ENCODE assay signal across 7 mouse cellular contexts in the genomic region with DNA sequence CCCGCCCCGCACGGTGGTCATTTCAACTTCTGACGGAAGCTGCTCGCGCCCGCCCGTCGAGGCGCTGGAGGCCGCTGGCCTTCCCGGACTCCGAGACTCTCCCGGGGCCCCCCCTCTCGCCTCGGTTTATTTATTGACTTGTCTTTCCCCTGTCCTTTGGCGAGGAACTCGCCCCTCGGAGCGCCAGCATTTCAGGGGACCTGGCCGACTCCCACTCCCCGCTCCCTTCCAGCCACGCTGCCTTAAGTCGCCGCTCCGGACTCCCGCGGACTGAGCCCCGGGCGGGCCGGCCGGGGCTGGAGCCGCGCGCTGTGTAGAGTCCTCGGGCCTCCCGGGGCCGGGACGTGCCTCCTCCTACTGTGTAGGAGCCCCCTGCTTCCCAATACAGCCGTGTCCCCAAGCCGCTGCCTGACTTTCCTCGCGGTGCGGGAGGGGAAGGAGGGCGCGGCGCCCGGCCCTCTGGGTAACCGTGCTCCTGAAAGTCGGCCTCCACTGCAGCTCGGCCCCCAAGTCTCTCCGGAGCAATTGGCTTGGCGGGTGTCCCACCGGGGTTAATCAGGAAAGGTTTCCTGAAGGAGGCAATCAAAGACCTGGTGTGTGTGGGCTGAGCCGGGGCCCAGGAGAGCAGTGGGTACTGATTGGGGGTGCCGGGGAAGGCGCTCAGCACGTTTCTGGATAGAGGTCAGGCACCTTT. TPM values are rescaled to one million over a fixed set of nuclear protein-coding genes. Genes with fewer than 3 reads are reported as not detected.
A peak's percentile ranks its signal among the peaks of the same experiment; 100 is the strongest.
DNase-seq lines count a peak whose midpoint lies in the region; ATAC-seq lines count a peak whose summit lies in the region.

No protein-coding gene starts in this region.

- peak; percentile 35; the same call in 1 of the 2 replicates for ATAC-seq in embryonic facial prominence, embryonic 13.5 days (ENCODE audit: insufficient number of reproducible peaks, insufficient read depth, low FRiP score, low TSS enrichment, low read depth)
- ATAC-seq in limb, embryonic 12.5 days (ENCODE audit: insufficient number of reproducible peaks, insufficient read depth, low FRiP score, low TSS enrichment, low read depth), result peak; percentile 49; the same call in 1 of the 2 replicates
- ATAC-seq in midbrain, embryonic 15.5 days (replicated peaks), result peak; percentile 46

- H3K9ac ChIP-seq in embryonic facial prominence, embryonic 13.5 days, result peak overlapping the region; percentile 65
- H3K9ac ChIP-seq in limb, embryonic 12.5 days (replicated peaks), result peak overlapping the region; percentile 40
- no peak overlapping the region for H3K9ac ChIP-seq in midbrain, embryonic 15.5 days

- H3K4me2 ChIP-seq in embryonic facial prominence, embryonic 13.5 days, result peak overlapping the region; percentile 53
- peak overlapping the region; percentile 48 for H3K4me2 ChIP-seq in limb, embryonic 12.5 days
- H3K4me2 ChIP-seq in midbrain, embryonic 15.5 days, result peak overlapping the region; percentile 24

- WGBS in embryonic facial prominence, embryonic 13.5 days, result 16% methylated on average over 57 of the region's 58 CpGs
- WGBS in hindbrain, embryonic 10.5 days, result 3% methylated on average over 58 of the region's 58 CpGs
- WGBS in limb, embryonic 12.5 days, result 6% methylated on average over 58 of the region's 58 CpGs
- 8% methylated on average over 58 of the region's 58 CpGs for WGBS in midbrain, embryonic 15.5 days

- peaks cover 51% of the 10 kb centered on the region for H3K27me3 ChIP-seq in embryonic facial prominence, embryonic 13.5 days
- peaks cover 68% of the 10 kb centered on the region for H3K27me3 ChIP-seq in hindbrain, embryonic 10.5 days (ENCODE audit: insufficient read depth, poor library complexity, severe bottlenecking)
- H3K27me3 ChIP-seq in limb, embryonic 12.5 days, result peaks cover 53% of the 10 kb centered on the region
- peaks cover 34% of the 10 kb centered on the region for H3K27me3 ChIP-seq in midbrain, embryonic 15.5 days (replicated peaks)

- DNase-seq in urinary bladder, postnatal 25 days (ENCODE audit: low spot score), result peak; percentile 15
- DNase-seq in urinary bladder, postnatal 36 days (ENCODE audit: low spot score in 2 of 2), result no peak
- peak; percentile 43 for DNase-seq in hindbrain, embryonic 10.5 days (ENCODE audit: low spot score)
- DNase-seq in ovary, postnatal 10 days (ENCODE audit: low spot score), result no peak

- peak overlapping the region; percentile 32 for H3K4me3 ChIP-seq in embryonic facial prominence, embryonic 13.5 days
- peak overlapping the region; percentile 45 for H3K4me3 ChIP-seq in hindbrain, embryonic 10.5 days
- H3K4me3 ChIP-seq in limb, embryonic 12.5 days (replicated peaks), result peak overlapping the region; percentile 28
- peak overlapping the region; percentile 6; the same call in 1 of the 2 replicates for H3K4me3 ChIP-seq in midbrain, embryonic 15.5 days

- H3K4me1 ChIP-seq in embryonic facial prominence, embryonic 13.5 days, result peaks cover 19% of the 10 kb centered on the region
- peaks cover 21% of the 10 kb centered on the region for H3K4me1 ChIP-seq in hindbrain, embryonic 10.5 days (replicated peaks)
- H3K4me1 ChIP-seq in limb, embryonic 12.5 days (replicated peaks), result peaks cover 19% of the 10 kb centered on the region
- H3K4me1 ChIP-seq in midbrain, embryonic 15.5 days, result peaks cover 10% of the 10 kb centered on the region

- H3K36me3 ChIP-seq in embryonic facial prominence, embryonic 13.5 days, result peaks cover 52% of the 10 kb centered on the region
- H3K36me3 ChIP-seq in hindbrain, embryonic 10.5 days, result peaks cover 53% of the 10 kb centered on the region
- H3K36me3 ChIP-seq in limb, embryonic 12.5 days, result peaks cover 53% of the 10 kb centered on the region
- H3K36me3 ChIP-seq in midbrain, embryonic 15.5 days (replicated peaks), result peaks cover 42% of the 10 kb centered on the region

- H3K27ac ChIP-seq in embryonic facial prominence, embryonic 13.5 days, result no peak overlapping the region
- 0 out of 2 replicates have a peak overlapping the region, but pooled peaks have one; percentile 17 for H3K27ac ChIP-seq in hindbrain, embryonic 10.5 days
- H3K27ac ChIP-seq in limb, embryonic 12.5 days, result no peak overlapping the region
- 0 out of 2 replicates have a peak overlapping the region, but pooled peaks have one; percentile 1 for H3K27ac ChIP-seq in midbrain, embryonic 15.5 days

- H3K9me3 ChIP-seq in embryonic facial prominence, embryonic 13.5 days, result no peaks in the 10 kb centered on the region
- no peaks in the 10 kb centered on the region for H3K9me3 ChIP-seq in hindbrain, embryonic 10.5 days
- H3K9me3 ChIP-seq in limb, embryonic 12.5 days, result no peaks in the 10 kb centered on the region
- no peaks in the 10 kb centered on the region for H3K9me3 ChIP-seq in midbrain, embryonic 15.5 days

RNA-seq across cellular contexts. Expression of gene Sema6c, which starts 13.1 kb away (rescaled TPM):
- 9.4 and 10.1 TPM in 2 replicates for polyA plus RNA-seq in embryonic facial prominence, embryonic 13.5 days (2015; fragmentation: Nextera tagmentation; extraction: Ambion mirVana)
- 9.9 and 24.3 TPM in 2 replicates for polyA plus RNA-seq in hindbrain, embryonic 10.5 days (2016; fragmentation: Nextera tagmentation; extraction: Ambion mirVana)
- polyA plus RNA-seq in limb, embryonic 12.5 days (2016; fragmentation: Nextera tagmentation; extraction: Ambion mirVana), result 23.7 and 26.4 TPM in 2 replicates
- polyA plus RNA-seq in midbrain, embryonic 15.5 days (2015; fragmentation: Nextera tagmentation; extraction: Ambion mirVana), result 33.1 and 42.6 TPM in 2 replicates

RNA-seq across cellular contexts. Expression of gene Tnfaip8l2, which starts 31.2 kb away (rescaled TPM):
- 2.7 and 4.7 TPM in 2 replicates for polyA plus RNA-seq in embryonic facial prominence, embryonic 13.5 days (2015; fragmentation: Nextera tagmentation; extraction: Ambion mirVana)
- 2.1 and 2.9 TPM in 2 replicates for polyA plus RNA-seq in hindbrain, embryonic 10.5 days (2016; fragmentation: Nextera tagmentation; extraction: Ambion mirVana)
- polyA plus RNA-seq in limb, embryonic 12.5 days (2016; fragmentation: Nextera tagmentation; extraction: Ambion mirVana), result 1.7 and 2.2 TPM in 2 replicates
- polyA plus RNA-seq in midbrain, embryonic 15.5 days (2015; fragmentation: Nextera tagmentation; extraction: Ambion mirVana), result 3.0 and 3.6 TPM in 2 replicates

RNA-seq across cellular contexts. Expression of gene Lysmd1, which starts 39.5 kb away (rescaled TPM):
- polyA plus RNA-seq in embryonic facial prominence, embryonic 13.5 days (2015; fragmentation: Nextera tagmentation; extraction: Ambion mirVana), result 17.0 and 19.3 TPM in 2 replicates
- 13.4 and 17.2 TPM in 2 replicates for polyA plus RNA-seq in hindbrain, embryonic 10.5 days (2016; fragmentation: Nextera tagmentation; extraction: Ambion mirVana)
- 16.6 and 18.0 TPM in 2 replicates for polyA plus RNA-seq in limb, embryonic 12.5 days (2016; fragmentation: Nextera tagmentation; extraction: Ambion mirVana)
- polyA plus RNA-seq in midbrain, embryonic 15.5 days (2015; fragmentation: Nextera tagmentation; extraction: Ambion mirVana), result 48.9 and 52.1 TPM in 2 replicates

RNA-seq across cellular contexts. Expression of gene Scnm1, which starts 39.6 kb away (rescaled TPM):
- polyA plus RNA-seq in embryonic facial prominence, embryonic 13.5 days (2015; fragmentation: Nextera tagmentation; extraction: Ambion mirVana), result 75.2 and 81.8 TPM in 2 replicates
- 79.2 and 94.1 TPM in 2 replicates for polyA plus RNA-seq in hindbrain, embryonic 10.5 days (2016; fragmentation: Nextera tagmentation; extraction: Ambion mirVana)
- 80.7 and 83.6 TPM in 2 replicates for polyA plus RNA-seq in limb, embryonic 12.5 days (2016; fragmentation: Nextera tagmentation; extraction: Ambion mirVana)
- polyA plus RNA-seq in midbrain, embryonic 15.5 days (2015; fragmentation: Nextera tagmentation; extraction: Ambion mirVana), result 89.8 and 90.0 TPM in 2 replicates

RNA-seq across cellular contexts. Expression of gene Gabpb2, which starts 44.3 kb away (rescaled TPM):
- 13.9 and 14.2 TPM in 2 replicates for polyA plus RNA-seq in embryonic facial prominence, embryonic 13.5 days (2015; fragmentation: Nextera tagmentation; extraction: Ambion mirVana)
- polyA plus RNA-seq in hindbrain, embryonic 10.5 days (2016; fragmentation: Nextera tagmentation; extraction: Ambion mirVana), result 7.9 and 12.2 TPM in 2 replicates
- 15.0 and 15.9 TPM in 2 replicates for polyA plus RNA-seq in limb, embryonic 12.5 days (2016; fragmentation: Nextera tagmentation; extraction: Ambion mirVana)
- polyA plus RNA-seq in midbrain, embryonic 15.5 days (2015; fragmentation: Nextera tagmentation; extraction: Ambion mirVana), result 3.4 and 3.7 TPM in 2 replicates

Comparison
In these comparisons a context has a peak if more than half of its experiments do, and no peak if none do; other contexts are left out.
1. DNase-seq: peak in urinary bladder, postnatal 25 days (single experiment) and hindbrain, embryonic 10.5 days (single experiment); none in urinary bladder, postnatal 36 days (0 of 2) and ovary, postnatal 10 days (single experiment).
2. H3K27ac ChIP-seq: peak in hindbrain, embryonic 10.5 days (single experiment) and midbrain, embryonic 15.5 days (single experiment); none in embryonic facial prominence, embryonic 13.5 days (single experiment) and limb, embryonic 12.5 days (single experiment).
3. Peak in every context shown above with its lines, with median percentiles within 50 percentile points of each other: ATAC-seq, H3K4me2 ChIP-seq and H3K4me3 ChIP-seq.